Mouse (Mus musculus): ENCODE measurements around the gene Gigyf1. TPM values are rescaled to one million over a fixed set of nuclear protein-coding genes. Genes with fewer than 3 reads are reported as not detected.

Gene Gigyf1
- polyA plus RNA-seq, 1 experiment from 2014 or later, result 8.9 TPM

DNA sequence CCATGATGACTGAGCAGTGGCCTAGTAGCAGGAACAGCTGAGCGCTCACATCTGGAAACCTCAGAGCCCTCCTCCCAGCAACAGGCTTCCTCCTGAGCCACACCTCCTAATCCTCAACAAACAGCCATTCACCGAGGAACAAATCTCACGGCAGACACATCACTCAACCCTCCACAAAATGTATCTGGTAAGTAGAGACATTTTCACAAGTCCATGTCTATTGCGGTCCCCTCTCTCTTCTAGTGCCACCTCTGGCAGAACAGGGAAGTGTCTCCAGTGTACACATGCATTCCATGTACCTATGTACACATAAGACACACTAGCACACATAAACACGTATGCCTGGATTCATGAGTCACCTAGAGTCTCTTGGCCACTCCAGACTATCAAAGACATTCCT lies 32.8 kb downstream of the Gigyf1 start:
- Histone ChIP-seq H3K27ac (replicated peaks; ENCODE audit: low read depth, low read length) (no peak overlapping the region), H3K36me3 (ENCODE audit: control insufficient read depth, insufficient read depth, low read length) (no peaks in the 10 kb centered on the region), H3K4me2 (ENCODE audit: low read depth, low read length) (no peak overlapping the region), H3K4me3 (ENCODE audit: low read depth, low read length) (no peak overlapping the region), H3K9me3 (ENCODE audit: control insufficient read depth, low read length) (no peaks in the 10 kb centered on the region), H3K9ac (ENCODE audit: low read depth, low read length) (no peak overlapping the region), H3K4me1 (ENCODE audit: control insufficient read depth, insufficient read depth, low read length) (no peaks in the 10 kb centered on the region), H3K27me3 (replicated peaks; ENCODE audit: control insufficient read depth, insufficient read depth, low read length) (peaks cover 9% of the 10 kb centered on the region)
- DNase-seq (ENCODE audit: low spot score), result no peak
- ATAC-seq (ENCODE audit: low read depth), result no peak
- WGBS, result 70% methylated on average over 5 of the region's 5 CpGs

DNA sequence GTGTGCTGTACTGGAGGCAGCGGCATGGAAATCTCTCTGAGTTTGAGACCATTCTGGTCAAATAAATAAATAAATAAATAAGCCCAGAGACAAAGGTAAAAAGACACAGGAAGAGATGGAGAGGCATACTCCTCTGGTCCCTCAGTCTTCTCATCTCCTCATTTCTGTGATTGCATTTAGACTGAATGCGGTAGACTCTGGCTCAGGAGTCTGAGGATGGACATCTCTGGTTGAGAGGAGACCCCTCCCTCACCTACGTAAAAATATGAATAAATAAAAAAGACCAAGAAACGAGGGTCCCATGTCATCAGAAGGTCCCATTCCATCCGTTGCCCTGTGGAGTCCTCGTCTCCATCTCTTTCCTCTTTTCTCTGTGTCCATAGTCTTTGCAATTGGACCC lies 34.7 kb downstream of the Gigyf1 start:
- no peaks in the 10 kb centered on the region for H3K4me1 ChIP-seq (ENCODE audit: control insufficient read depth, insufficient read depth, low read length)
- H3K4me3 ChIP-seq (ENCODE audit: low read depth, low read length), result peak overlapping the region; percentile 20
- no peak for DNase-seq (ENCODE audit: low spot score)
- ATAC-seq (ENCODE audit: low read depth), result no peak
- H3K9ac ChIP-seq (ENCODE audit: low read depth, low read length), result no peak overlapping the region
- H3K9me3 ChIP-seq (ENCODE audit: control insufficient read depth, low read length), result no peaks in the 10 kb centered on the region
- H3K27me3 ChIP-seq (replicated peaks; ENCODE audit: control insufficient read depth, insufficient read depth, low read length), result peaks cover 9% of the 10 kb centered on the region
- H3K27ac ChIP-seq (replicated peaks; ENCODE audit: low read depth, low read length), result no peak overlapping the region
- peak overlapping the region; percentile 48 for H3K4me2 ChIP-seq (ENCODE audit: low read depth, low read length)
- 29% methylated on average over 6 of the region's 6 CpGs for WGBS
- no peaks in the 10 kb centered on the region for H3K36me3 ChIP-seq (ENCODE audit: control insufficient read depth, insufficient read depth, low read length)

DNA sequence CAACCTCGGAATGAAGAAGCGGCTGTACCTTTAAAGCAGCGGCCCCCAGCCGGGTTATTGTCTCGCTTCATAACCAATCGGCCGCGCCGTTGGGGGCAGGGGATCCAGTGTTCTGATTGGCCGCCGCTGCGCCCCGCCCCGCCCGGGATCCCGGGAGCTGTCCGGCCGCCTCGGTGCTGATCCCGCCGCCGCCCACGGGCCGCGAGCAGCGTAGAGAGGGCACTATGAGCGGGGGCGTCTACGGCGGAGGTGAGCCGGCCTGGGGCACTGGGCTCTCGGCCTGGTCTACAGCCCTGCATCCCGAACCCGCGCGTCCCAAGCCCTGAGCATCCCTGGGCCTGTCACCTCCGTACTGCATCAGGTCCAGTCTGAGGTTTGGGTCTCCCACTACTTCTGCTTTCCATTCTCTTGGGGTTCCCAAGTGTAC lies 35.1 kb downstream of the Gigyf1 start, which contains the start of gene Actl6b:
Actl6b (plus strand) TSS at position 107 of the 427 bp plus-strand sequence.
- H3K4me3 ChIP-seq (ENCODE audit: low read depth, low read length), result peak within 1 kb of the TSS; percentile 20
- H3K36me3 ChIP-seq (ENCODE audit: control insufficient read depth, insufficient read depth, low read length), result no peaks in the 10 kb centered on the region
- H3K9me3 ChIP-seq (ENCODE audit: control insufficient read depth, low read length), result no peaks in the 10 kb centered on the region
- H3K27ac ChIP-seq (replicated peaks; ENCODE audit: low read depth, low read length), result no peak within 1 kb of the TSS
- peaks cover 9% of the 10 kb centered on the region for H3K27me3 ChIP-seq (replicated peaks; ENCODE audit: control insufficient read depth, insufficient read depth, low read length)
- peak within 1 kb of the TSS; percentile 48 for H3K4me2 ChIP-seq (ENCODE audit: low read depth, low read length)
- 2% methylated on average over 29 of the region's 37 CpGs for WGBS
- H3K9ac ChIP-seq (ENCODE audit: low read depth, low read length), result no peak within 1 kb of the TSS; the same call in 1 of the 2 replicates
- DNase-seq (ENCODE audit: low spot score) (peak; percentile 88), ATAC-seq (ENCODE audit: low read depth) (peak; percentile 93)
- H3K4me1 ChIP-seq (ENCODE audit: control insufficient read depth, insufficient read depth, low read length), result no peaks in the 10 kb centered on the region

DNA sequence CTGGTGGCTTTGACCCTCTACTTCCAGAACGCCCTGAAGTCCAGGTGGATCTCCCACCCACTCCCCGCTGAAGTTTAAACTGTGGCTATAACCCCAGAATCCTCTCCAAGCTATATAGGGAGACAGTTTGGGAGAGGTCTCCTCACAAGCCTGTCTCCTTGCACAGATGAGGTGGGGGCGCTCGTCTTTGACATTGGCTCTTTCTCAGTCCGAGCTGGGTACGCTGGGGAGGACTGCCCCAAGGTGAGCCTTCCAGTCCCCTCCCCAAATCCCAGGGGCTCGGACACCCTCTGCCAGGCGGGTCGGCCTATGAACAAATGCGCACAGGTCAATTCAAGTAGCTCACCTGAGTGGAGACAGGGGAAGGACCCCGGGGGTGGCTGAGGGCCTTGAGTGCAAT lies 35.5 kb downstream of the Gigyf1 start:
- H3K4me2 ChIP-seq (ENCODE audit: low read depth, low read length), result peak overlapping the region; percentile 48
- no peaks in the 10 kb centered on the region for H3K9me3 ChIP-seq (ENCODE audit: control insufficient read depth, low read length)
- H3K9ac ChIP-seq (ENCODE audit: low read depth, low read length), result no peak overlapping the region; the same call in 1 of the 2 replicates
- H3K4me3 ChIP-seq (ENCODE audit: low read depth, low read length), result peak overlapping the region; percentile 20
- 43% methylated on average over 11 of the region's 11 CpGs for WGBS
- H3K36me3 ChIP-seq (ENCODE audit: control insufficient read depth, insufficient read depth, low read length), result no peaks in the 10 kb centered on the region
- no peaks in the 10 kb centered on the region for H3K4me1 ChIP-seq (ENCODE audit: control insufficient read depth, insufficient read depth, low read length)
- ATAC-seq (ENCODE audit: low read depth), result no peak; the same call in 1 of the 2 replicates
- peaks cover 9% of the 10 kb centered on the region for H3K27me3 ChIP-seq (replicated peaks; ENCODE audit: control insufficient read depth, insufficient read depth, low read length)
- no peak for DNase-seq (ENCODE audit: low spot score)
- H3K27ac ChIP-seq (replicated peaks; ENCODE audit: low read depth, low read length), result no peak overlapping the region

DNA sequence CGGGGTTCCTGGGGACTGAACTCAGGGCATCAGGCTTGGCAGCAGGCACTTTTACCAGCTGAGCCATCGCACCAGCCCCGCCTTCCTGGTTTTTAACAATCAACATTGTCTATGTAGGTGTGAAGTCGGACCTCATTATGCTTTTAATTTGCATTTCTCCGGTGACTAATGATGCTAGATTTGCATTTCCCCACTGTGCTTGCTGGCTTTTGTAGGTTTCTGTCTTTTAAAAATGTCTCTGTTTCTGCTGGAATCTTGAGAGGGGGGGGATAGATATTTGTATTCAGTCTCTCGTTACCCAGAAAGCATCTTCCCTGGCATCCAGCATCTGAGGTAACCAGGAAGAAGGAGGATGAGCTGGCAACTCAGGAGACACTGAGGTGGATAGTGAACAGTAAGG lies 43.2 kb downstream of the Gigyf1 start:
- Histone ChIP-seq H3K9ac (ENCODE audit: low read depth, low read length) (no peak overlapping the region), H3K4me3 (ENCODE audit: low read depth, low read length) (no peak overlapping the region), H3K9me3 (ENCODE audit: control insufficient read depth, low read length) (no peaks in the 10 kb centered on the region), H3K27ac (replicated peaks; ENCODE audit: low read depth, low read length) (no peak overlapping the region), H3K4me1 (ENCODE audit: control insufficient read depth, insufficient read depth, low read length) (no peaks in the 10 kb centered on the region), H3K4me2 (ENCODE audit: low read depth, low read length) (no peak overlapping the region), H3K27me3 (replicated peaks; ENCODE audit: control insufficient read depth, insufficient read depth, low read length) (no peaks in the 10 kb centered on the region), H3K36me3 (ENCODE audit: control insufficient read depth, insufficient read depth, low read length) (no peaks in the 10 kb centered on the region)
- ATAC-seq (ENCODE audit: low read depth) (no peak), DNase-seq (ENCODE audit: low spot score) (no peak)
- 66% methylated on average over 6 of the region's 6 CpGs for WGBS

DNA sequence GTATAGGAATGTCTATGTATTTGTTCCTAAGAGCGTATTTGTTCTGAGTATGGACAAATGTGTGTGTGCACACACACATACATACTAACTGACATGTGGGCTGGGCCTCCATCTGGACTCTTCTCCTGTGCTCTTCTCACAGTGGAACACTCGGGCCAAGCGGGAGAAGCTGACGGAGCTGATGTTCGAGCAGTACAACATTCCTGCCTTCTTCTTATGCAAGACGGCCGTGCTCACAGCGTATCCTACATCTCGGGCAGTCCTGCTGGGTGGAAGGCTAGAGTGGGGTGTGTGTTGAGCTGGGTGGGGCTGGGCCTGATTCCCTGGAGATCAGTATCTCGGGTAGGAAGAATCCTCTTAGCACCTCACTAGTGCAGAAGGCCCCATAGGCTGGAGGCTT lies 44.6 kb downstream of the Gigyf1 start:
- WGBS, result 70% methylated on average over 10 of the region's 10 CpGs
- Histone ChIP-seq H3K4me3 (ENCODE audit: low read depth, low read length) (no peak overlapping the region), H3K36me3 (ENCODE audit: control insufficient read depth, insufficient read depth, low read length) (no peaks in the 10 kb centered on the region), H3K27me3 (replicated peaks; ENCODE audit: control insufficient read depth, insufficient read depth, low read length) (no peaks in the 10 kb centered on the region), H3K9ac (ENCODE audit: low read depth, low read length) (no peak overlapping the region), H3K27ac (replicated peaks; ENCODE audit: low read depth, low read length) (no peak overlapping the region), H3K4me2 (ENCODE audit: low read depth, low read length) (no peak overlapping the region), H3K9me3 (ENCODE audit: control insufficient read depth, low read length) (no peaks in the 10 kb centered on the region), H3K4me1 (ENCODE audit: control insufficient read depth, insufficient read depth, low read length) (no peaks in the 10 kb centered on the region)
- ATAC-seq (ENCODE audit: low read depth), result no peak
- DNase-seq (ENCODE audit: low spot score), result no peak

DNA sequence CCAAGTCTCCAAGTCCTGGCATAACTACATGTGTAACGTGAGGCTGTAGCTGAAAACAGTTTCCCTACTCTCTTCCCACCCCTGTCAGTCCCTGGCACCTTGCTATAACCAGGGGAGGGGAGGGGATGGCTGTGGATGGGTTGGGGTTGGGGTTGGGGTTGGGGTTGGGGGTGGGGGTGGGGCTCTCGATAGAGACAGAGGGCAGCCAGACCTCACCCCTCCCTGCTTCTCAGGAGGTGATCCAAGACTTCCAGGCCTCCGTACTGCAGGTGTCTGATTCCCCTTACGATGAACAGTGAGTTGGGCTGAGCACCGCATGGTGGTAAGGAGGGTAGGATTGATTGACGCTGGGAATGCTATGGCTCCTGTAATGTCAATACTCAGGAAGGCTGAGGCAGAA lies 47.4 kb downstream of the Gigyf1 start:
- Histone ChIP-seq H3K4me3 (ENCODE audit: low read depth, low read length) (no peak overlapping the region), H3K4me1 (ENCODE audit: control insufficient read depth, insufficient read depth, low read length) (0 out of 2 replicates have a peak, but pooled peaks cover 7% of the 10 kb centered on the region), H3K9ac (ENCODE audit: low read depth, low read length) (no peak overlapping the region), H3K27ac (replicated peaks; ENCODE audit: low read depth, low read length) (no peak overlapping the region), H3K36me3 (ENCODE audit: control insufficient read depth, insufficient read depth, low read length) (no peaks in the 10 kb centered on the region), H3K9me3 (ENCODE audit: control insufficient read depth, low read length) (no peaks in the 10 kb centered on the region), H3K4me2 (ENCODE audit: low read depth, low read length) (no peak overlapping the region), H3K27me3 (replicated peaks; ENCODE audit: control insufficient read depth, insufficient read depth, low read length) (no peaks in the 10 kb centered on the region)
- 66% methylated on average over 5 of the region's 6 CpGs for WGBS
- no peak for DNase-seq (ENCODE audit: low spot score)
- ATAC-seq (ENCODE audit: low read depth), result no peak

DNA sequence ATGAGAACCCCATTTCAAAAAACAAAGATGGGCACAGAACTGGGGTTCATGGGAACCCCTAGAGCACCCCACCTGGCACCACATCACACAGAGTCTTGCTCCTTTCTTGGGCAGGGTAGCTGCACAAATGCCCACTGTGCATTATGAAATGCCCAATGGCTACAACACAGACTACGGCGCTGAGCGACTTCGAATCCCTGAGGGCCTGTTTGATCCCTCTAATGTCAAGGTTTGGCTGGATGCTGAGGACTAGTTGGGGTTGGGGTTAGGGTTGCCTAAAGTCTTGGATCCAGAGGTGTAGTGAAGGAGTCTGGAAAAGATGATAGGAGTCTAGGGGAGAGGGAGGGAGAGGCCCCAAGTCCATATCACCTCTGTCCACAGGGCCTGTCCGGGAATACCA lies 48.1 kb downstream of the Gigyf1 start:
- H3K9me3 ChIP-seq (ENCODE audit: control insufficient read depth, low read length), result no peaks in the 10 kb centered on the region
- H3K4me2 ChIP-seq (ENCODE audit: low read depth, low read length), result no peak overlapping the region
- no peak overlapping the region for H3K27ac ChIP-seq (replicated peaks; ENCODE audit: low read depth, low read length)
- no peak overlapping the region for H3K4me3 ChIP-seq (ENCODE audit: low read depth, low read length)
- H3K4me1 ChIP-seq (ENCODE audit: control insufficient read depth, insufficient read depth, low read length), result 0 out of 2 replicates have a peak, but pooled peaks cover 7% of the 10 kb centered on the region
- ATAC-seq (ENCODE audit: low read depth), result no peak
- 93% methylated on average over 5 of the region's 5 CpGs for WGBS
- no peaks in the 10 kb centered on the region for H3K36me3 ChIP-seq (ENCODE audit: control insufficient read depth, insufficient read depth, low read length)
- no peak overlapping the region for H3K9ac ChIP-seq (ENCODE audit: low read depth, low read length)
- H3K27me3 ChIP-seq (replicated peaks; ENCODE audit: control insufficient read depth, insufficient read depth, low read length), result no peaks in the 10 kb centered on the region
- DNase-seq (ENCODE audit: low spot score), result no peak

DNA sequence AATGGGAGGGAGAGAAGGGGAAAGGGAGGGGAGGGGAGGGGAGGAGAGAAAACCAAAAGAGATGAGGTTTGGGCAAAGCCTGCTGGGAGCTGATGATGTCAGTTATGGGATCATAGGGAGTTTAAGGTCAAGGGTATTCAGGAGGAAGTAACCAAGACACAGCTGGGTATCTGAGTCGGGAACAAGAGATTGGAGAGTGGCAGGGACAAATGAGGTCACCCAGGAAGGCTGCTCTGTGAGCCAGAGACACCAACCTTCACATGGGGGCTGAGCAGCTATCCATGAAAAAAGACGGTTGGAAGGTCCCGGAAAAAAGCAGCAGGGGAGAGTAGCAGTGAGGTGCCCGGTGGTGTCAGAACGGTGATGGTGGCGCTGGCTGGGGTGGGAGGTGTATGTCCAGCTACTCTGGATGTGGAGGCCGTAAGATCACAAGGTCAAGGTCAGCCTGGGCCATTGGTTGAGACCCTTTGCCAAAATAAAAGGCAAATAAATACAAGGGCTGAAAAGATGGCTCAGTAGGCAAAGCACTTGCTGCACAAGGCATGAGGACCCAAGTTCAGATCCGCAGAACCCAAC lies 50.0 kb downstream of the Gigyf1 start:
- no peak overlapping the region for H3K9ac ChIP-seq (ENCODE audit: low read depth, low read length)
- H3K4me2 ChIP-seq (ENCODE audit: low read depth, low read length), result no peak overlapping the region
- no peaks in the 10 kb centered on the region for H3K9me3 ChIP-seq (ENCODE audit: control insufficient read depth, low read length)
- DNase-seq (ENCODE audit: low spot score) (no peak), ATAC-seq (ENCODE audit: low read depth) (no peak)
- 72% methylated on average over 8 of the region's 8 CpGs for WGBS
- H3K27me3 ChIP-seq (replicated peaks; ENCODE audit: control insufficient read depth, insufficient read depth, low read length), result 0 out of 2 replicates have a peak, but pooled peaks cover 4% of the 10 kb centered on the region
- H3K36me3 ChIP-seq (ENCODE audit: control insufficient read depth, insufficient read depth, low read length), result no peaks in the 10 kb centered on the region
- H3K4me1 ChIP-seq (ENCODE audit: control insufficient read depth, insufficient read depth, low read length), result 0 out of 2 replicates have a peak, but pooled peaks cover 7% of the 10 kb centered on the region
- no peak overlapping the region for H3K27ac ChIP-seq (replicated peaks; ENCODE audit: low read depth, low read length)
- no peak overlapping the region for H3K4me3 ChIP-seq (ENCODE audit: low read depth, low read length)

All from embryonic facial prominence, embryonic 14.5 days (tissue).